Mouse (Mus musculus) ES-Bruce4 (cell line): Measurements from ENCODE around the gene Nme9. TPM values are rescaled to one million over a fixed set of nuclear protein-coding genes. Genes with fewer than 3 reads are reported as not detected.

Experiments
- H3K27ac ChIP-seq: 2 replicates; pipeline ENCODE4 v1.5.1; 2012; ENCODE audit warnings: low read length, inconsistent platforms; ENCODE audit not compliant: insufficient read depth
- H3K27me3 ChIP-seq: 2 replicates; pipeline ENCODE4 v1.6.1; 2012; ENCODE audit warnings: mild to moderate bottlenecking, low read length, inconsistent platforms; ENCODE audit not compliant: control insufficient read depth, poor library complexity, insufficient read depth, severe bottlenecking
- H3K36me3 ChIP-seq: 2 replicates; pipeline ENCODE4 v1.6.1; 2012; ENCODE audit warnings: inconsistent platforms, mild to moderate bottlenecking, low read length, moderate library complexity; ENCODE audit not compliant: control insufficient read depth, poor library complexity, insufficient read depth, severe bottlenecking
- H3K4me1 ChIP-seq: one replicate; pipeline ENCODE4 v1.8.1; 2011; ENCODE audit warnings: low read length; ENCODE audit not compliant: control insufficient read depth, insufficient read depth
- H3K4me3 ChIP-seq: 2 replicates; pipeline ENCODE4 v1.5.1; 2011; ENCODE audit warnings: low read depth, mild to moderate bottlenecking, low read length
- H3K9ac ChIP-seq: 2 replicates; pipeline ENCODE4 v1.6.1; 2012; ENCODE audit warnings: low read depth, mild to moderate bottlenecking, inconsistent platforms; ENCODE audit not compliant: poor library complexity, severe bottlenecking
- H3K9me3 ChIP-seq: replicated peaks from 2 replicates; pipeline ENCODE4 v1.6.1; 2012; ENCODE audit warnings: mild to moderate bottlenecking, low read length, inconsistent platforms; ENCODE audit not compliant: control insufficient read depth, poor library complexity, insufficient read depth, severe bottlenecking
- CTCF ChIP-seq: IDR thresholded peaks from one replicate; pipeline ENCODE4 v1.8.1; 2011; ENCODE audit warnings: low read depth, low read length
- EP300 ChIP-seq: IDR thresholded peaks from 2 replicates; pipeline ENCODE4 v1.6.1; 2011; ENCODE audit warnings: low read depth, low read length; ENCODE audit not compliant: insufficient read depth
- POLR2A ChIP-seq: IDR thresholded peaks from one replicate; pipeline ENCODE4 v1.8.1; 2011; ENCODE audit warnings: low read length; ENCODE audit not compliant: insufficient read depth
- polyA plus RNA-seq: library from polyadenylated mRNA; stranded (reverse); fragments of >200 nt; gene quantifications from 2 replicates; pipeline ENCODE4 v1.2.4, GENCODE M21; 2011; ENCODE audit warnings: low read depth; ENCODE audit not compliant: missing spikeins, insufficient read depth, insufficient read length

Gene Nme9
- polyA plus RNA-seq, 1 experiment: not detected

DNA sequence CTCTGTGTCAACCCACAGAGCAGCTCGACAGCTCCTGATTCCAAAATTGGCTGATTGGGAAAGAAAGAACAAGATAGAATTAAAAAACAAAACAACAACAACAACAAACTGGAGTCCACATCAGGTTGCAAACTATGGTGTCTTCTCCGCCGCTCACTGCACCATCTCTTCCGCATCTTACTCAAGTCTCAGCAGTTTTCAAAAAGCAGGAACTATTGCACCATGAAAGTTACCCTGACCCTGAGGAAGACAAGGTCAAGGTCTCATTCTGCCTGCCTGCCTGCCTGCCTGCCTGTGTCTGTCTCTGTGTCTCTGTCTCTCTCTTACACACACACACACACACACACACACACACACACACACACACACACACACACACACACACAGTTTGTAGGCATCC, 48.1 kb downstream of the Nme9 start:
- Histone ChIP-seq H3K36me3 (peaks cover 9% of the 10 kb centered on the region), H3K4me3 (no peak overlapping the region), H3K4me1 (no peaks in the 10 kb centered on the region), H3K9me3 (no peaks in the 10 kb centered on the region), H3K9ac (no peak overlapping the region), H3K27ac (no peak overlapping the region), H3K27me3 (no peaks in the 10 kb centered on the region)
- TF ChIP-seq CTCF (no peak), POLR2A (no peak)

GRCm38 (mm10) chr9:99505875-99506274, 54.6 kb downstream of the Nme9 start:
- no peak for TF ChIP-seq CTCF
- TF ChIP-seq POLR2A: no peak
- no peak for TF ChIP-seq EP300
- H3K36me3 ChIP-seq: peaks cover 2% of the 10 kb centered on the region; the same call in 1 of the 2 replicates
- no peaks in the 10 kb centered on the region for H3K27me3 ChIP-seq
- no peak overlapping the region for H3K4me3 ChIP-seq
- no peak overlapping the region for H3K9ac ChIP-seq
- H3K9me3 ChIP-seq: no peaks in the 10 kb centered on the region
- no peak overlapping the region for H3K27ac ChIP-seq
- no peaks in the 10 kb centered on the region for H3K4me1 ChIP-seq

Other genes starting within 250 kb of the Nme9 start
- not detected in 2 replicates for gene Faiml, start 214.2 kb upstream of the Nme9 start, polyA plus RNA-seq
- 51.6 and 51.7 TPM in 2 replicates for gene Cep70, start 208.1 kb upstream of the Nme9 start, polyA plus RNA-seq
- 4.9 and 5.8 TPM in 2 replicates for gene Esyt3, start 92.9 kb upstream of the Nme9 start, polyA plus RNA-seq
- gene Mras, start 14.1 kb upstream of the Nme9 start, polyA plus RNA-seq: 6.0 and 7.9 TPM in 2 replicates
- gene Armc8, start 117.4 kb downstream of the Nme9 start, polyA plus RNA-seq: 43.8 and 48.2 TPM in 2 replicates
- 22.7 and 32.9 TPM in 2 replicates for gene Dbr1, start 124.3 kb downstream of the Nme9 start, polyA plus RNA-seq
- not detected in 2 replicates for gene A4gnt, start 161.0 kb downstream of the Nme9 start, polyA plus RNA-seq
- gene Dzip1l, start 178.0 kb downstream of the Nme9 start, polyA plus RNA-seq: 13.5 and 14.8 TPM in 2 replicates